Mouse (Mus musculus) liver, adult 2 months (tissue): ENCODE data around the gene Rab14. TPM values are rescaled to one million over a fixed set of nuclear protein-coding genes. Genes with fewer than 3 reads are reported as not detected.
A peak's percentile ranks its signal among the peaks of the same experiment; 100 is the strongest.

Source experiments
- DNase-seq: peaks from one replicate; pipeline ENCODE4 v3.0.0-alpha.2; 2011; ENCODE audit warnings: low read depth, low spot score; ENCODE audit errors: extremely low read depth
- H3K27ac ChIP-seq: fragments of 200-500 bp; replicated peaks from 2 replicates; pipeline ENCODE4 v1.5.1; 2012; ENCODE audit warnings: low read depth, mild to moderate bottlenecking, control low read depth, inconsistent platforms, low read length; ENCODE audit not compliant: insufficient read depth
- H3K27me3 ChIP-seq: fragments of 200-500 bp; 2 replicates; pipeline ENCODE4 v1.6.1; 2012; ENCODE audit warnings: mild to moderate bottlenecking, moderate library complexity, low read length, inconsistent platforms; ENCODE audit not compliant: control insufficient read depth, insufficient read depth
- H3K36me3 ChIP-seq: fragments of 200-500 bp; 2 replicates; pipeline ENCODE4 v1.6.1; 2012; ENCODE audit warnings: low read length, inconsistent platforms; ENCODE audit not compliant: control insufficient read depth, insufficient read depth
- H3K4me1 ChIP-seq: fragments of 200-500 bp; 2 replicates; pipeline ENCODE4 v1.6.1; 2011; ENCODE audit warnings: low read length; ENCODE audit not compliant: control insufficient read depth, insufficient read depth
- H3K4me3 ChIP-seq: fragments of 200-500 bp; 2 replicates; pipeline ENCODE4 v1.5.1; 2011; ENCODE audit warnings: low read depth, mild to moderate bottlenecking, control low read depth, low read length, moderate library complexity; ENCODE audit not compliant: insufficient read depth
- H3K79me2 ChIP-seq: fragments of 200-500 bp; 2 replicates; pipeline ENCODE4 v1.6.1; 2012; ENCODE audit warnings: inconsistent platforms, mild to moderate bottlenecking, low read length, moderate library complexity; ENCODE audit not compliant: control insufficient read depth, insufficient read depth
- H3K9ac ChIP-seq: fragments of 200-500 bp; 2 replicates; pipeline ENCODE4 v1.6.1; 2012; ENCODE audit warnings: low read depth, mild to moderate bottlenecking, control low read depth, inconsistent platforms, low read length
- CTCF ChIP-seq: fragments of 200-500 bp; IDR thresholded peaks from 2 replicates; pipeline ENCODE4 v1.5.1; 2011; ENCODE audit warnings: low read depth, low read length, control low read depth
- POLR2A ChIP-seq: fragments of 200-500 bp; IDR thresholded peaks from 2 replicates; pipeline ENCODE4 v1.6.1; 2011; ENCODE audit warnings: low read length, control low read depth; ENCODE audit not compliant: insufficient read depth; ENCODE audit errors: extremely low read depth
- WGBS: fragments of 180-500 bp; shearing (Covaris S2); methylation state at CpG from one replicate; pipeline ENCODE4 v1.1.7; 2018; 5-methylcytosine and 5-hydroxymethylcytosine counted together
- polyA plus RNA-seq: library from polyadenylated mRNA; depleted of rRNA; stranded (reverse); fragments of >200 nt; gene quantifications from 2 replicates; pipeline ENCODE4 v1.2.3, GENCODE M21; 2012
- total RNA-seq: library from RNA; depleted of rRNA; stranded (reverse); fragments of >200 nt; gene quantifications from 2 replicates; pipeline ENCODE4 v1.2.3, GENCODE M21; 2014

Gene Rab14
- total and polyA plus RNA-seq, 2 experiments = 109 to 246 TPM

DNA sequence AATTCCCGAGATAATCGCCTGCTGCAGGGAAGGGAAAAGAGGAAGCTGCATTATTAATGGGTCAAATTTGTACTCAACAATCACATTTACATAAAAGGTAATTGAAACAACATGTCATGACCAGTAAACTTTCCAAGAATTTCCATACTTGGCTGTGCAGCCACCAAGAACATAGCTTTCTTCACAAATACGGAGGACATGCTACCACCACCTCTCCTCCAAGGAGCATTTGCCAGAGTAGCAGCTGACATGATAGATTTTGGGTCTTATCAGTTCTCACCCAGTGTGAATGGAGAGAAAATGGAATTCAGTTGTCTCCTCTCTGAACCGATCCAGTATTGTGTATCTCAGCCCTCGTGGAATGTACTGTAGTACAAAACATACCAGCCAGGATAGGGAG, 1.4 kb downstream of the Rab14 start:
- 0 out of 2 replicates have a peak, but pooled peaks cover 4% of the 10 kb centered on the region for H3K36me3 ChIP-seq
- H3K4me1 ChIP-seq = peaks cover 16% of the 10 kb centered on the region
- H3K4me3 ChIP-seq = peak overlapping the region; percentile 93
- no peak for TF ChIP-seq POLR2A
- H3K27ac ChIP-seq = peak overlapping the region; percentile 95
- H3K27me3 ChIP-seq = no peaks in the 10 kb centered on the region
- DNase-seq = peak; percentile 50
- H3K79me2 ChIP-seq = peaks cover 19% of the 10 kb centered on the region
- H3K9ac ChIP-seq = peak overlapping the region; percentile 98
- under 1% methylated on average over 5 of the region's 5 CpGs for WGBS

- Histone ChIP-seq H3K27ac (peak overlapping the region; percentile 77), H3K4me3 (peak overlapping the region; percentile 20; the same call in 1 of the 2 replicates), H3K79me2 (peaks cover 25% of the 10 kb centered on the region), H3K27me3 (no peaks in the 10 kb centered on the region), H3K9ac (peak overlapping the region; percentile 44), H3K4me1 (peaks cover 23% of the 10 kb centered on the region), H3K36me3 (peaks cover 13% of the 10 kb centered on the region)
- WGBS = 11% methylated on average over 6 of the region's 6 CpGs
- DNase-seq = peak; percentile 92
- TF ChIP-seq CTCF (no peak), POLR2A (no peak)
Measured at GRCm38 (mm10) chr2:35195626-35196544, 5.0 kb downstream of the Rab14 start.

DNA sequence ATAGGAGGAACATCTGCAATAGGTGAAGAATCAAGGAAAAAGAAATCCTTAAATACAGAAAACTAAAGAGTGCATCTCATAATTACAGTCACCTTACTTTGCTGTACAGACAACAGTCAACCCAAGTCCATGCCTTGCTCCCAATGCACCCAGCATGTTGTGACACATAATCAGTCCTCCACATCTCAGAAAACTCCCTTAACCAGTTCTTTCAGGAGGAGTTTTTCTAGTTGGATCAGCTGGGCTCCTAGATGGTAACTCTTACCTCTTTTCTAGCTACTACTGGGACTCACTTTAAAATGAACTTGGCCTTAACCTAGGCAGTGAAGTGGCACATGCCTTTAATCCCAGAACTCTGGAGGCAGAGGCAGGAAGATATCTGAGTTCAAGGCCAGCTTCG, 6.9 kb downstream of the Rab14 start:
- no peaks in the 10 kb centered on the region for H3K27me3 ChIP-seq
- H3K27ac ChIP-seq = 0 out of 2 replicates have a peak overlapping the region, but pooled peaks have one; percentile 5
- no peak for TF ChIP-seq POLR2A
- no peak for TF ChIP-seq CTCF
- no peak overlapping the region for H3K4me3 ChIP-seq
- no peak for DNase-seq
- peaks cover 27% of the 10 kb centered on the region for H3K36me3 ChIP-seq
- no peak overlapping the region for H3K9ac ChIP-seq
- 33% methylated on average over 1 of the region's 1 CpGs for WGBS
- peaks cover 19% of the 10 kb centered on the region for H3K4me1 ChIP-seq
- peaks cover 15% of the 10 kb centered on the region; the same call in 1 of the 2 replicates for H3K79me2 ChIP-seq

DNA sequence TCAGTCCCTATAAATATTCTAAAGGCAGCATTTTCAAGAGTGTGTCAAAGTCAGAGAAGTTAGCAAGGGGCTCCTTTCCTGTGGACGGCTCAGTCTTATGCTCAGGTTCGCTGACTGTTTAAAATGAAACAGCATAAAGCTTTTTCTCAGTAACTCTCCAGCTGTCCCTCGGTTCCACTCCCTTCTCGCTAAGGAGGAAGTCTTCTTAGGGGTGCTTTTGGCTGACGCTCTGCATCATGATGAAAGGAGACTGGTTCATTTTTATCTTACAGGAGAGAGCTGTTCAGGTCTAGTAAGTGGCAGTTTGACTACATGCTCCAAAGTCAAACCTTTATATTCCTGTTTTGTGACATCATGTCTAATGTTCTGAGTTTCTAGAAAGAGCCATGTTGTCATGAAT, 12.0 kb downstream of the Rab14 start:
- 77% methylated on average over 5 of the region's 5 CpGs for WGBS
- no peak overlapping the region for H3K9ac ChIP-seq
- no peak overlapping the region for H3K27ac ChIP-seq
- peaks cover 10% of the 10 kb centered on the region; the same call in 1 of the 2 replicates for H3K4me1 ChIP-seq
- TF ChIP-seq CTCF (no peak), POLR2A (no peak)
- no peaks in the 10 kb centered on the region for H3K27me3 ChIP-seq
- no peak overlapping the region for H3K4me3 ChIP-seq
- H3K36me3 ChIP-seq = peaks cover 53% of the 10 kb centered on the region
- no peak for DNase-seq
- peaks cover 12% of the 10 kb centered on the region; the same call in 1 of the 2 replicates for H3K79me2 ChIP-seq

DNA sequence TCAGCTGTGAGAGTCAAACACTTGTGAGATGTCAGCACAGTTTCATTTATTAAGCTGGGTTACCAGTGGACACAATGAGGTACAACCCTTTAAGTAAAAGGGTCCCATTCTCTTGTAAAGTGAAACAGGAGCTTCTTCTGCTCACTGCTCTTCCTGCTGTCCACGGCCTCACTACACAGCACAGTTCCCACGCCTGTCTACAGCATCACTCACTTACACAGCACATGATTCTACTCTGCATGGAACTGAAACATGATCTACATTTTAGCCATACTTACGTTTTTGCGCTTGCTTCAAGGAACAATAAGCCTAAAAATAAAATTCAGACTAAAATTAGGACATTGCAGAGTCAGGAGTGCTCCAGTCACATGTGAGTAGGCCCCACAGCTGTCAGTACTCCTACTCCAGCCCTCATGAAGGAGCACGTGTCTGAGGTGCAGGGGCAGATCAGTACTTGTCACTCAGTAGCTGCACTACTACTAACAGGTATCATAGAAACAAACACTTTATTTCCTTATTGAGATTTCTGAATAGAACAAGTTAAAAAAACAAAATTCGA, 17.7 kb downstream of the Rab14 start:
- H3K79me2 ChIP-seq = peaks cover 7% of the 10 kb centered on the region; the same call in 1 of the 2 replicates
- H3K9ac ChIP-seq = no peak overlapping the region
- H3K4me3 ChIP-seq = no peak overlapping the region
- no peak overlapping the region for H3K27ac ChIP-seq
- H3K4me1 ChIP-seq = peaks cover 7% of the 10 kb centered on the region; the same call in 1 of the 2 replicates
- no peak for TF ChIP-seq POLR2A
- TF ChIP-seq CTCF = no peak
- no peaks in the 10 kb centered on the region for H3K27me3 ChIP-seq
- no peak for DNase-seq
- 90% methylated on average over 6 of the region's 6 CpGs for WGBS
- H3K36me3 ChIP-seq = peaks cover 69% of the 10 kb centered on the region
